Mouse (Mus musculus): ENCODE measurements around the gene Cdc37. TPM values are rescaled to one million over a fixed set of nuclear protein-coding genes. Genes with fewer than 3 reads are reported as not detected.
"Not testable (repeated sequence)": the region's sequence is repeated elsewhere in the genome, so short reads cannot be mapped to it uniquely, and the experiment has no call there.

The Cdc37 gene
- 91.1 and 92.5 TPM in 2 replicates for polyA plus RNA-seq (2012; rRNA removed)

- peak within 1 kb of the TSS; percentile 67 for H3K4me3 ChIP-seq (ENCODE audit: control insufficient read depth, insufficient read depth, low read length)
- DNase-seq, result peak; percentile 91
- peaks cover 42% of the 10 kb centered on the region for H3K4me1 ChIP-seq (replicated peaks; ENCODE audit: control insufficient read depth, insufficient read depth, low read length)
- no peaks in the 10 kb centered on the region; the same call in 1 of the 2 replicates for H3K27me3 ChIP-seq (ENCODE audit: control insufficient read depth, insufficient read depth, low read length)
- WGBS, result 5% methylated on average over 56 of the region's 56 CpGs
- TF ChIP-seq CTCF (IDR thresholded peaks at IDR 0.05; ENCODE audit: borderline replicate concordance, control insufficient read depth, extremely low read depth, insufficient read depth, low read length, poor library complexity) (0 out of 2 replicates have a peak, but pooled peaks have one; percentile 34), POLR2A (IDR thresholded peaks at IDR 0.05; ENCODE audit: control insufficient read depth, extremely low read depth, insufficient read depth, low read length, poor library complexity) (peak; percentile 50; the same call in 1 of the 2 replicates)
- H3K27ac ChIP-seq (ENCODE audit: control insufficient read depth, insufficient read depth, low read length), result peak within 1 kb of the TSS; percentile 22; the same call in 1 of the 2 replicates
- H3K36me3 ChIP-seq (ENCODE audit: control insufficient read depth, insufficient read depth, low read length), result peaks cover 4% of the 10 kb centered on the region; the same call in 1 of the 2 replicates
These were observed at the start of gene Cdc37 for GRCm38 (mm10) chr9:21149654-21150419. TSS of gene Cdc37 (minus strand) at chr9:21149982.

GRCm38 (mm10) chr9:21198960-21199359 lies 49.2 kb upstream of the Cdc37 start:
- Histone ChIP-seq H3K27ac (ENCODE audit: control insufficient read depth, insufficient read depth, low read length) (no peak overlapping the region), H3K36me3 (ENCODE audit: control insufficient read depth, insufficient read depth, low read length) (no peaks in the 10 kb centered on the region), H3K27me3 (ENCODE audit: control insufficient read depth, insufficient read depth, low read length) (no peaks in the 10 kb centered on the region), H3K4me1 (replicated peaks; ENCODE audit: control insufficient read depth, insufficient read depth, low read length) (peaks cover 7% of the 10 kb centered on the region), H3K4me3 (ENCODE audit: control insufficient read depth, insufficient read depth, low read length) (no peak overlapping the region)
- TF ChIP-seq POLR2A (IDR thresholded peaks at IDR 0.05; ENCODE audit: control insufficient read depth, extremely low read depth, insufficient read depth, low read length, poor library complexity), result no peak
- TF ChIP-seq CTCF (IDR thresholded peaks at IDR 0.05; ENCODE audit: borderline replicate concordance, control insufficient read depth, extremely low read depth, insufficient read depth, low read length, poor library complexity), result no peak
- 92% methylated on average over 3 of the region's 3 CpGs for WGBS
- no peak for DNase-seq

DNA sequence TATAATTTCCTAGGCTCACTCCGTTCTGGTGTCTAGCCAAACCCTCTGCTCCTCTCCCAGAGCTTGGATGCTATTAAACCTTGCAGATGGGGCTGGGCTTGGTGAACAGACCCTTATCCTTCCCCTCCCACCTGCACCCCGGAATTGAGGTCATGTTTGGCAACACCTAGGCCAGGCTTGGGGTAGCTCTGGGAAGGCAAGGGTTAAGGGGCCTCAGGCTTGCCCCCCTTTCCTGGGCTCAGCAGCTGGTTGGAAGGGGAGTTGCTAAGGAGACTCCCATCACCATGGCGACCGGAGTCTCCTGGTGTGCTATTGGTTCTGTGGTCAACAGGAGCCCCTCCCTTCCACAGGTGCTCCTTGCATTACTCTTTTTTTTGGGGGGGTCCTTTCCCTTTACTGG lies 48.2 kb upstream of the Cdc37 start:
- no peaks in the 10 kb centered on the region for H3K36me3 ChIP-seq (ENCODE audit: control insufficient read depth, insufficient read depth, low read length)
- no peak overlapping the region for H3K4me3 ChIP-seq (ENCODE audit: control insufficient read depth, insufficient read depth, low read length)
- TF ChIP-seq POLR2A (IDR thresholded peaks at IDR 0.05; ENCODE audit: control insufficient read depth, extremely low read depth, insufficient read depth, low read length, poor library complexity) (no peak), CTCF (IDR thresholded peaks at IDR 0.05; ENCODE audit: borderline replicate concordance, control insufficient read depth, extremely low read depth, insufficient read depth, low read length, poor library complexity) (no peak)
- H3K27ac ChIP-seq (ENCODE audit: control insufficient read depth, insufficient read depth, low read length), result no peak overlapping the region
- WGBS, result 95% methylated on average over 4 of the region's 4 CpGs
- peaks cover 7% of the 10 kb centered on the region for H3K4me1 ChIP-seq (replicated peaks; ENCODE audit: control insufficient read depth, insufficient read depth, low read length)
- no peaks in the 10 kb centered on the region for H3K27me3 ChIP-seq (ENCODE audit: control insufficient read depth, insufficient read depth, low read length)
- DNase-seq, result no peak

GRCm38 (mm10) chr9:21196521-21197433 lies 47.0 kb upstream of the Cdc37 start:
- 69% methylated on average over 19 of the region's 19 CpGs for WGBS
- Histone ChIP-seq H3K4me1 (replicated peaks; ENCODE audit: control insufficient read depth, insufficient read depth, low read length) (peaks cover 7% of the 10 kb centered on the region), H3K36me3 (ENCODE audit: control insufficient read depth, insufficient read depth, low read length) (no peaks in the 10 kb centered on the region), H3K27me3 (ENCODE audit: control insufficient read depth, insufficient read depth, low read length) (no peaks in the 10 kb centered on the region), H3K4me3 (ENCODE audit: control insufficient read depth, insufficient read depth, low read length) (no peak overlapping the region), H3K27ac (ENCODE audit: control insufficient read depth, insufficient read depth, low read length) (no peak overlapping the region)
- no peak for DNase-seq
- TF ChIP-seq POLR2A (IDR thresholded peaks at IDR 0.05; ENCODE audit: control insufficient read depth, extremely low read depth, insufficient read depth, low read length, poor library complexity), result no peak
- no peak for TF ChIP-seq CTCF (IDR thresholded peaks at IDR 0.05; ENCODE audit: borderline replicate concordance, control insufficient read depth, extremely low read depth, insufficient read depth, low read length, poor library complexity)

GRCm38 (mm10) chr9:21195736-21196505 lies 46.1 kb upstream of the Cdc37 start:
- DNase-seq; H3K4me3 ChIP-seq (ENCODE audit: control insufficient read depth, insufficient read depth, low read length); H3K36me3 ChIP-seq (ENCODE audit: control insufficient read depth, insufficient read depth, low read length); H3K4me1 ChIP-seq (replicated peaks; ENCODE audit: control insufficient read depth, insufficient read depth, low read length); H3K27ac ChIP-seq (ENCODE audit: control insufficient read depth, insufficient read depth, low read length); H3K27me3 ChIP-seq (ENCODE audit: control insufficient read depth, insufficient read depth, low read length): not testable (repeated sequence)
- WGBS, result 56% methylated on average over 7 of the region's 7 CpGs
